Mouse (Mus musculus): Measurements from ENCODE around the gene Lrmda.

DNA sequence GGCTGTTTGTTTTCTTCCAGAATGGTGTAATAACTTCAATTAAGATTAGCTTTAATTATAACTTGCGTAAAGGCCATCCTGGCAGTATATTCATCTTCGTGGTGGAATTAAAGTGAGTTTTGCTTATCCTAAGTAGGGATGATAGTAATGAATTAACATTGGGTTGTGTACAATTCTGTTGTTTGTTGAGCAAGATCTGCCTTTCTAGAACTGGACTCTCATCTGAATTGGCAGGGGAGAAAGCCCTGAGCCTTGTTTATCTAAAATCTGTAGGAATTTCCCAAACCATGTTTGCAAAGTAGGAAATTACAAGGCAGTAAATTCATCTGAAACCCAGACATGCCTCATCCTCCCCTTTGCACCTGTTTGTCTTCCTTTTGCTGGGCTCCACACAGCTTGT lies 1038.5 kb downstream of the Lrmda start:
- TF ChIP-seq POLR2A (IDR thresholded peaks at IDR 0.05; ENCODE audit: low read depth, low read length) (no peak), CTCF (IDR thresholded peaks at IDR 0.05; ENCODE audit: borderline replicate concordance, insufficient read depth, low read length) (no peak)
